Mouse (Mus musculus) c-Kit-positive CD71-positive TER-119-negative erythroid progenitor cells, embryonic 14.5 days (primary cell): Measurements from ENCODE around the gene Ptpa.

Experiments used
- DNase-seq: peaks from one replicate; pipeline ENCODE4 v3.0.0-alpha.2; 2013; ENCODE audit warnings: low read depth

The Ptpa gene

GRCm38 (mm10) chr2:30463904-30464330 lies 48.1 kb downstream of the Ptpa start:
- DNase-seq = peak; percentile 88

GRCm38 (mm10) chr2:30464411-30464810 lies 48.6 kb downstream of the Ptpa start:
- no peak for DNase-seq

DNA sequence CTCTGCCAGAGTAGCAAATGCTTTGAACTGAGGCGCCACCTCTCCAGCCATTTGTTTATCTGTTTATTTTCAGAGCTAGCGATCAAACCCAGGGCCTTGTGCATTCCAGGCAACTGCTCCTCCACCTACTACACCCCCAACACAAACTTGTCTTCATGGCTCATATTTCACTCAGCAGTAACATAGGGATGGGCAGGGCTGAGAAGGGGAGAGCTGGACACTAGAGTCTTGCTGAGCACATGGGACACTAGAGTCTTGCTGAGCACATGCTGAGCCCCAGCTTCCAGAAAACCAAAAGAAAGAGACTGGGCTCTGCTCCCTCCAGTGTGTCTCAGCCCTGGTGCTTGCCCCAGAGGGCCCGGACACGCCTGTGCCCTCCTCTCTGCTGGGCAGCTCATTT lies 50.9 kb downstream of the Ptpa start:
- no peak for DNase-seq

DNA sequence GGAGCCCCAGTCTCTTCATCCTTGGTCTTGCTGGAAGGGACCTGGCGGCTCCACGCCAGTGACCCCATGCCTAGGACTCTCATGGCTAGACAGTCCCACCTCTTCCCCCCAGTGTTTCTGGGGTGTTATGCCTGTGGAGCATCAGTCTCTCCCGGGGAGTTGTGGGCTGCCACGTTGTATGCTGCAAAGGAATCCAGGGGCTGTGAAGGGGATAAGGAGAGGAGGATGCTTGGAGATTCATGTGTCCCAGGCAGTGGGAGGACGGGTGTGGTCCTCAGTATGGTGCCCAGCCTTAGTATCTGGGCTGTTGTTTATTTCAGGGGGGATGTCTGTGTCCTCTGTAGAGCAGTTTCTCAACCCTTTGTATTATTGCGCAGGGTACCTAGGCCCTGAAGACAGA lies 53.2 kb downstream of the Ptpa start:
- DNase-seq = no peak

- DNase-seq = no peak
Measured at GRCm38 (mm10) chr2:30469796-30470142, 53.9 kb downstream of the Ptpa start.

- DNase-seq = no peak
Measured at GRCm38 (mm10) chr2:30470143-30470946, 54.5 kb downstream of the Ptpa start.

DNA sequence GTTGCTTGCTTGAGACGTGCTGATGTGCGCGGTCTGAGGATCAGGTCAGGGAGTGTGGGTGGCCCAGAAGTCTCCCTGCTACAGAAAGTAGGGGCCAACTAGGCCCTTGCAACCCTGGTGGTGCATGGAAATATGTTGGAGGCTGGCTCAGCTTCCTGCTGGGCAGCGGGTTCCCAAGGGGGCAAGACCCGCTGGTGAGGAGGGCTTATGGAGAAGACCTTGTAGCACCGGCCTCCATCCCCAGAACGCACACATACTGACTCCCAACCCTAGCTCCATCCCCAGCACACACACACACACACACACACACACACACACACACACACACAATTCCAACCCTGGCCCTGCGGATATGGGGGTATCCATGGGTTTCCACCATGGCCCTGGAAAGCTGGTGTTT lies 55.2 kb downstream of the Ptpa start:
- DNase-seq = no peak

GRCm38 (mm10) chr2:30471795-30472720 lies 56.2 kb downstream of the Ptpa start:
- no peak for DNase-seq

GRCm38 (mm10) chr2:30472731-30473351 lies 57.0 kb downstream of the Ptpa start:
- no peak for DNase-seq

DNA sequence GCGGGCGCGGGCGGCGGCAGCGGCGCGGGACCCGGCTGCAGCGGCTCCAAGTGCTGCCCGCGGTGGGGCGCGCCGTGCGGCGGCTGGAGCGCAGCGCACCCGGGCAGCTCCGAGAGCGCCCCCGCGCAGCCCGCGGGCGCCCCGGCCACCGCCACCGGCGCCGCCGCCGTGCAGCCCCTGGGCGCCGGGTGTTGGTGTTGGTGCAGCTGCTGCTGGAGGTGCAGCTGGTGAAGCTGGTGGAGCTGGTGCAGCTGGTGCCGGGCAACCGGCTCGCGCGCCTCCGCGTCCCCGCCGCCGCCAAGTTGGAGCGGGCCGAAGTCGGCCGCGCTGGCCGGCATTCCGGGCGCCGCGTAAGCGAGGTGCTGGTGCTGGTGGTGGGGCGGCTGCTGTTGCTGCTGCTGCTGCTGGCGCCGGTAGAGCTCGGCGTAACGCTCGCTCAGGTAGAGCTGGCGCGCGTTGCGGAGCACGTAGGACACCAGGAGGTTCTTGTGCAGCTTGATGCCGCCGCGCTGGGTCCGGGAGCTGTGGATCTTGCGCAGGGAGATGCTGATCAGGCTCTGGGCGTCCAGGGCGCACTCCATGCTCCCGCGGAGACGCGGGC lies 57.7 kb downstream of the Ptpa start:
- no peak for DNase-seq

DNA sequence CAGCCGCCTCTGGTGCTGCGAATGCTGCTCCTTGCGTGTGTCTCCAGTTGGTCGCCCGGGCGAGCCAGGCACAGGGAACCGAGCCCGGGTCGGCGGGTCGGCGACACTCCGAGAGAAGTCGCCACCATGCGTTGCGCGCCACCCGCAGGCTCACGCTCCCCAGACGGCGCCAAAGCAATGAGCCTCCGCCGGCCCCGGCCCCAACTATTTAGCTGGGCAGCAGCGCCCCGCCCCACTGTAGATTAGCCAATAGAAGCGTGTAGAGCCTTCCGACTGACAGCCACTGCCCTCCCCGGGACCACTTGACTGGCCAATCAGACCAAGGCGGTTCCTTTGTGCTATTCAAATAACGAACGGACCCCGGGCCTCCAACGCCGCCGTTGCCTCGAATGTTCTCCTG lies 58.2 kb downstream of the Ptpa start, which contains the start of gene Ier5l:
Gene Ier5l (minus strand): TSS at position 181 of the 400 bp plus-strand sequence.
- DNase-seq = no peak

DNA sequence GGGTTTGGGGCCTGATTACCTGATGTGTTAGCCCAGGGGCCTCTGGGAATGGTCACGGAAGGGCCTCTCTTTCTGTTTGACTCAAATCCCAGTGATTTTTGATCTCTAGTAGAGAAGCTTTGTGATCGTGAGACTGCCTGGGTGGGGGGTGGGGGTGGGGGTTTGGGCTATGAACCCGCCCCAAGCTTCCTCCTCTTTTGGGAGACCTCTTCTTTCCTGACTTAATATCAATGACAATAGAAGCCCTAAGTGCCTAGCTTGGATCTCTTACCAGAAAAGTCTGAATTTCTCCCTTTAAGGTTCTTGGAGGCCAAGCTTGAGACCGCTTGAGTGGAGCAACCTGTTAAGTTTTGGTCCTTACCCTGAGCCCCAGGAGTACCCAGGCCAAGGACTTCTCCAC lies 58.9 kb downstream of the Ptpa start:
- DNase-seq = no peak

DNA sequence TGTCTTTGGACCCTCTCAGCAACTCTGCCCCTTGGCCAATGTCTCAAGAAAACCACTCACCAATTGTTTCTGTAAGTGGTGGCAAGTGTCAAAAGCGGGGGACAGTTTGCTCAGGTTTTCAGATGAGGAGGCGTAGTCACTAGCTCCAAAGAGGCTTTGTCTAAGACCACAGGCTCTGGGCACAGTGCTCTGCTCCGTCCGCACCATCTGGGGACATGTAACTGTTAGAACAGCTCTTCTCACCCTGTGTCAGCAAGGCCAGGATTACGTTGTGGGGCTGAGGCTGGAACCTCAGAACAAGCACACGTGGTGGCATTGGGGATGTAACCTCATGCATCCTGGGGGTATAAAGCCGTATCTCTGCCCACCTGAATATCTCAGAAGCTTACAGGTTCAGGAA lies 59.6 kb downstream of the Ptpa start:
- no peak for DNase-seq

- no peak for DNase-seq
Measured at GRCm38 (mm10) chr2:30476241-30476640, 60.4 kb downstream of the Ptpa start.

DNA sequence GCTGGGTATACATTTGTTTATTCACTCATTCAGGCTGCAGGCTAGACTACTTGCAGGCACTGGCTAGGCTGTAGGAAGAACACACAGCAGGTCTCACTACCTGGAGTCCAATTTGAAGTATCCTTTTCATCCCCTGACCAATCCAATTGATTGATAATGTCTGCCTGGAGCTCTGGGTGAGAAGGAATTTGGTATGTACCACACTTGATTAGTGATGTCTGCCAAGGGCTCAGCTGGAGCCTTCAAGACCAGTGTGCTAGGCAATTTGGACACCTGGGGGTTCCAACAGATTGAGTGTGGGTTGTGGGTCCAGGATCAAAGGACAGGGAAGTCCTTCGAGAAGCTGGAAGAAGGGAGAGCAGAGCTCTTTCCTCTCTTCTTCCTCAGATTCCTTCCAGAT lies 62.7 kb downstream of the Ptpa start:
- DNase-seq = no peak

DNA sequence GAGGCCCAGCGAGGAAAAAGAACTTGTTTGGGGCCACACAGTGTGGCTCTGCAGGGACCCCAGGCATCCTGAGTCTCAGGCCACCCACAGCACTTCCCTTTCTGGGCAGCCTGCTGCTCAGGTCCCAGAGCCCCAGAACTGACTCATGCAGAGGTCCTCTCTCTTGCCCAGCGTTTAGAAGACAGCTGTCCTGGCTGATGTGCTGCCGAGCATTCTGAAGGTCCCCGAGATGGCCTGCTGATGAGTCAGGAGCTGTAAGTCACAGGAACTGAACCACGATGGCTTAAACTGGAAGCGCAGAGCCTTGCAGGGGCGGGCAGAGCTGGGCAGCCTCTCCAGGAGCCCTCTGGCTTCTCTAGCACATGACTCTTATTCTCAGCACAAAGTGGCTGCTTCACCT lies 71.8 kb downstream of the Ptpa start:
- no peak for DNase-seq

GRCm38 (mm10) chr2:30490384-30490783 lies 74.5 kb downstream of the Ptpa start:
- DNase-seq = no peak

DNA sequence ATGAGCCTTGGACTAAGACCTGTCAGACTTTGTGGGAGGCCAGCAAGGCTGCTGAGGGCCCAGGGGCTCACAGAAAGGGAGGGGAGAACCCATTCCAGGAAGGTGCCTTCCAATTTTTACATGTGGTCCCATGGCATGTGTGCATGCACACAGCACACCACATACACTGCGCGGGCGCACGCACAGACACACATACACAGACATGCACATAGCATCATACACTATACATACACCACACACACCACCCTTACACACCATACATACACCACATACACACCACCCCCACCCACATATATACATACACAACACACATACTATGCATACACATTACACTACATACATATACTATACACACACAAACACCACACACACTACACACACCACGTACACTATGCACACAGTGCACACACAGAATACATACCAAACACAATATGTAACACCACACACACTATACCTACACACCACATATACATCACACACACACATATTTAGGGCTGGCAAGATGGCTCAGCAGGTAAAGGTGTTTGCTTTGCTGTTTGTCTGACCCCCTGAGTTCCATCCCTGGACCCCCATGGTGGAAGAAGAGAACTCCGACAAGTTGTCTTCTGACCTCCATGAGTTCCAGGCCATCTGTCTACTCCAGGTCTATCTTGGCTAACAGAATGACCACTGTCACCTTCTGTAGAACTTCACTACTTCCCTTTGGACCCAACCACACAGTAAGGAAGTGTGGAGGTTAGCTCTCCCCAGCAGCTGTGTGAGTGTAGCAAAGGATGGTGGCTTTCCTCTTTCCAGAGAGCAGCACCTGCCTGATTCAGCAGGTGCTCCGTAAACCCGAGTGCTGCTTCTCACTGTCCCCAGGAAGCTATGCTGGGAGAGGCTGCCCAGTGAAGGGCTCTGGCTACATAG lies 79.4 kb downstream of the Ptpa start:
- DNase-seq = no peak

GRCm38 (mm10) chr2:30495909-30496861 lies 80.3 kb downstream of the Ptpa start:
- DNase-seq = no peak
